Mouse (Mus musculus): ENCODE results near the gene Hpca.

DNA sequence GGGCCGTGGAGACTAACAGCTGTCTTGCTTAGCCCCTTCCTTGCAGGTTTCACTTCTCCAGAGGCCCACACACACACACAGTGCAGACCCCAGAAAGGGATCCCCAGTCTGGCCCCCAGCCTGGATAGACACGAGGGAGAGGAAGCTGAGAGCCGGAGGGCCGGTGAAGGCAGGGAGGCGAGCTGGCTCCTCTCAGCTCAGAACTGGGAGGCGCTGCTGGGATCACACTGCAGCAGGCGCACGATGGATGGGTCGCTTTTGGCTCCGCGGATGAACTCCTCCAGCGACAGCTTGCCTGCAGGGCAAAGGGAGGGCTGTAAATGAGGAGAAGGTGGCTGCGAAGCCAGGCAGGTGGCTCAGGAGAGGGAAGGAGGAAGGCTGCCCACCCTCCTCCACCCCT, 9.6 kb downstream of the Hpca start:
- TF ChIP-seq CTCF (conservative IDR thresholded peaks at IDR 0.05; ENCODE audit: insufficient read depth, insufficient read length, low read depth, low read length) (no peak), POLR2A (IDR thresholded peaks at IDR 0.05; ENCODE audit: low read depth, low read length) (no peak)
